Mouse (Mus musculus) liver, embryonic 15.5 days (tissue): ENCODE measurements around the gene 1110008P14Rik. TPM values are rescaled to one million over a fixed set of nuclear protein-coding genes. Genes with fewer than 3 reads are reported as not detected.

Source experiments
- ATAC-seq: fragments of 200-750 bp; cut with Nextera tagmentation; 2 replicates; pipeline ENCODE4 v1.8.0; 2017; ENCODE audit warnings: moderate number of reproducible peaks, mild to moderate bottlenecking, moderate library complexity; ENCODE audit not compliant: insufficient read depth
- H3K27ac ChIP-seq: fragments of 300-500 bp; sonication (generic); replicated peaks from 2 replicates; pipeline ENCODE4 v1.5.1; 2015; ENCODE audit warnings: mild to moderate bottlenecking, inconsistent platforms
- H3K27me3 ChIP-seq: fragments of 300-500 bp; sonication (generic); 2 replicates; pipeline ENCODE4 v1.6.1; 2015; ENCODE audit warnings: mild to moderate bottlenecking, inconsistent platforms
- H3K36me3 ChIP-seq: fragments of 300-500 bp; sonication (generic); replicated peaks from 2 replicates; pipeline ENCODE4 v1.6.1; 2015; ENCODE audit warnings: moderate library complexity, mild to moderate bottlenecking, inconsistent platforms
- H3K4me1 ChIP-seq: fragments of 300-500 bp; sonication (generic); replicated peaks from 2 replicates; pipeline ENCODE4 v1.6.1; 2015; ENCODE audit warnings: inconsistent platforms
- H3K4me2 ChIP-seq: fragments of 300-500 bp; sonication (generic); 2 replicates; pipeline ENCODE4 v1.6.1; 2015; ENCODE audit warnings: moderate library complexity, mild to moderate bottlenecking, inconsistent platforms
- H3K4me3 ChIP-seq: fragments of 300-500 bp; sonication (generic); replicated peaks from 2 replicates; pipeline ENCODE4 v1.5.1; 2015; ENCODE audit warnings: mild to moderate bottlenecking, inconsistent platforms
- H3K9ac ChIP-seq: fragments of 300-500 bp; sonication (generic); 2 replicates; pipeline ENCODE4 v1.6.1; 2015; ENCODE audit warnings: moderate library complexity, mild to moderate bottlenecking, inconsistent platforms
- H3K9me3 ChIP-seq: fragments of 300-500 bp; sonication (generic); replicated peaks from 2 replicates; pipeline ENCODE4 v1.6.1; 2016; ENCODE audit warnings: inconsistent platforms
- WGBS: fragments of 180-500 bp; shearing (Covaris S2); methylation state at CpG from one replicate; pipeline ENCODE4 v1.1.7; 2015; ENCODE audit warnings: mixed read lengths; ENCODE audit not compliant: insufficient replicate concordance; 5-methylcytosine and 5-hydroxymethylcytosine counted together
- polyA plus RNA-seq: library from polyadenylated mRNA; unstranded; fragments of >200 nt; fragmentation: Nextera tagmentation; extraction: Ambion mirVana; gene quantifications from 2 replicates; pipeline ENCODE4 v1.2.1, GENCODE M21; 2015

The 1110008P14Rik gene
- polyA plus RNA-seq, 1 experiment from 2014 or later = 29.0 TPM

- no peak for ATAC-seq
- peak within 1 kb of the TSS; percentile 90 for H3K4me2 ChIP-seq
- no peaks in the 10 kb centered on the region for H3K9me3 ChIP-seq
- WGBS = 1% methylated on average over 48 of the region's 52 CpGs
- no peaks in the 10 kb centered on the region for H3K36me3 ChIP-seq
- H3K4me3 ChIP-seq = peak within 1 kb of the TSS; percentile 55
- 0 out of 2 replicates have a peak within 1 kb of the TSS, but pooled peaks have one; percentile 46 for H3K9ac ChIP-seq
- peaks cover 65% of the 10 kb centered on the region for H3K27me3 ChIP-seq
- H3K4me1 ChIP-seq = peaks cover 32% of the 10 kb centered on the region
- no peak within 1 kb of the TSS for H3K27ac ChIP-seq
Measured at GRCm38 (mm10) chr2:32352151-32353006, 29.4 kb downstream of the 1110008P14Rik start, which contains the start of gene Ciz1. Ciz1 (plus strand) TSS chr2:32352327.

- Histone ChIP-seq H3K4me1 (peaks cover 32% of the 10 kb centered on the region), H3K9ac (no peak overlapping the region), H3K9me3 (no peaks in the 10 kb centered on the region), H3K4me3 (no peak overlapping the region), H3K36me3 (no peaks in the 10 kb centered on the region), H3K4me2 (no peak overlapping the region), H3K27ac (no peak overlapping the region), H3K27me3 (peaks cover 65% of the 10 kb centered on the region)
- WGBS = 35% methylated on average over 9 of the region's 9 CpGs
- ATAC-seq = no peak; the same call in 1 of the 2 replicates
Measured at GRCm38 (mm10) chr2:32351471-32351961, 30.2 kb downstream of the 1110008P14Rik start.

- Histone ChIP-seq H3K4me1 (peaks cover 30% of the 10 kb centered on the region), H3K9ac (no peak overlapping the region), H3K4me3 (no peak overlapping the region), H3K27me3 (peaks cover 61% of the 10 kb centered on the region), H3K4me2 (no peak overlapping the region), H3K27ac (no peak overlapping the region), H3K9me3 (no peaks in the 10 kb centered on the region), H3K36me3 (no peaks in the 10 kb centered on the region)
- ATAC-seq = no peak
- WGBS = 40% methylated on average over 13 of the region's 13 CpGs
Measured at GRCm38 (mm10) chr2:32350471-32351051, 31.2 kb downstream of the 1110008P14Rik start.

DNA sequence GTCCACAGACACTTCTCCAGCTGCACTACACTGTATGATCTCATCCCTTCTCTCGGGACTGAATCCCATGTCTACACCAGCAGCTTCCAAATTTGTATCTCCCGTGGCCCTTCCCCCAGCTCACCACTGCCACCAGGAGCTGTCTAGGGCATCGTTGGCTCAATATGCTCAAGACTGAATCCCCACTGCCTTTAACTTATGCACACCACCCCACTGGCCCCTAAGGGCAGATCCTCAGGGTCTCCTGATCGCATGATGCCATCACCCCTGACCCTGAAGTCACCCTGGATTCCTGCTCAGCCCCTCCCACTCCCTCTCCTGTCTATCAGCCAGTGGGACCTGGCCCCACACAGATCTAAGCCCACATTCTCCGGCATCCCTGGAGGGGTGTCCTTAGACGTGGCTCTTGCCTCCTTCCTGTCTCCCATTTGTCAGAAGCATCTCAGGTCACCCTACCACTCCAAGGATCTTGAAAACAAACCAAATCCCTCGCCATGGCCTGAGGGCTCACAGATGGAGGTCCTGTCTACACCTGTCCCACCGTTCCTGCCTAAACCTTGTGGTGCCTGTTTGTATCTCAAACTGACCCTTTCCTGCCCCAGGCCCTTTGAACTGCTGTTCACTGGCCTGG is 32.0 kb downstream of the 1110008P14Rik start:
- H3K36me3 ChIP-seq = no peaks in the 10 kb centered on the region
- 51% methylated on average over 8 of the region's 8 CpGs for WGBS
- peaks cover 61% of the 10 kb centered on the region for H3K27me3 ChIP-seq
- no peak overlapping the region for H3K4me3 ChIP-seq
- no peak overlapping the region for H3K4me2 ChIP-seq
- no peak overlapping the region for H3K27ac ChIP-seq
- H3K9ac ChIP-seq = no peak overlapping the region
- ATAC-seq = no peak
- H3K9me3 ChIP-seq = no peaks in the 10 kb centered on the region
- H3K4me1 ChIP-seq = peaks cover 29% of the 10 kb centered on the region

GRCm38 (mm10) chr2:32348311-32348710 is 33.4 kb downstream of the 1110008P14Rik start:
- Histone ChIP-seq H3K4me2 (no peak overlapping the region), H3K27me3 (peaks cover 62% of the 10 kb centered on the region), H3K36me3 (no peaks in the 10 kb centered on the region), H3K27ac (no peak overlapping the region), H3K9ac (no peak overlapping the region), H3K4me1 (peaks cover 15% of the 10 kb centered on the region), H3K4me3 (no peak overlapping the region), H3K9me3 (no peaks in the 10 kb centered on the region)
- WGBS = 66% methylated on average over 11 of the region's 11 CpGs
- no peak for ATAC-seq

DNA sequence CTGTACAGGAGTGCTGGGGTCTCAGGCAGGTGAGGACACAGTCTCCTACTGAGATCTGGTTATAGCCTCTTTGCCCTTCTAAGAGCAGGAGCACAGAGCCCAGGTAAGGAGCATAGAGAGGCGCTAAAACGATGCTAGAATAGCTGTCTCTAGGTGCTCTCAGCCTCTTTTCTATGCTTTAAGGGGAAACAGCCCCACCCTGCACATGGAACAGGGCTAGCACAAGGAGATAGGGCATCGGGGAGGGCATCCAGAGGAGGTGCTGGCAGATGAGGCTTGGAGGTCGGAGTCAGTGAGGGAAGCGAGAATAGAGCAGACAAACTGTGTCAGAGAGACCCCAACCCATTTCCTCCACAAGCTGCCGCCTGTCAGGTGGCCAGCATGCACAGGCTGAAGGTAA is 34.7 kb downstream of the 1110008P14Rik start:
- no peak overlapping the region for H3K4me2 ChIP-seq
- H3K9me3 ChIP-seq = no peaks in the 10 kb centered on the region
- H3K36me3 ChIP-seq = no peaks in the 10 kb centered on the region
- no peak for ATAC-seq
- no peak overlapping the region for H3K27ac ChIP-seq
- H3K4me1 ChIP-seq = peaks cover 3% of the 10 kb centered on the region; the same call in 1 of the 2 replicates
- 48% methylated on average over 6 of the region's 6 CpGs for WGBS
- no peak overlapping the region for H3K4me3 ChIP-seq
- H3K27me3 ChIP-seq = peaks cover 49% of the 10 kb centered on the region
- no peak overlapping the region for H3K9ac ChIP-seq

- H3K4me3 ChIP-seq = no peak overlapping the region
- no peak overlapping the region for H3K27ac ChIP-seq
- H3K4me2 ChIP-seq = no peak overlapping the region
- ATAC-seq = no peak
- H3K27me3 ChIP-seq = peaks cover 40% of the 10 kb centered on the region
- no peaks in the 10 kb centered on the region for H3K9me3 ChIP-seq
- no peaks in the 10 kb centered on the region for H3K4me1 ChIP-seq
- H3K36me3 ChIP-seq = no peaks in the 10 kb centered on the region
- WGBS = 65% methylated on average over 14 of the region's 14 CpGs
- no peak overlapping the region for H3K9ac ChIP-seq
Measured at GRCm38 (mm10) chr2:32344598-32345321, 37.0 kb downstream of the 1110008P14Rik start.

DNA sequence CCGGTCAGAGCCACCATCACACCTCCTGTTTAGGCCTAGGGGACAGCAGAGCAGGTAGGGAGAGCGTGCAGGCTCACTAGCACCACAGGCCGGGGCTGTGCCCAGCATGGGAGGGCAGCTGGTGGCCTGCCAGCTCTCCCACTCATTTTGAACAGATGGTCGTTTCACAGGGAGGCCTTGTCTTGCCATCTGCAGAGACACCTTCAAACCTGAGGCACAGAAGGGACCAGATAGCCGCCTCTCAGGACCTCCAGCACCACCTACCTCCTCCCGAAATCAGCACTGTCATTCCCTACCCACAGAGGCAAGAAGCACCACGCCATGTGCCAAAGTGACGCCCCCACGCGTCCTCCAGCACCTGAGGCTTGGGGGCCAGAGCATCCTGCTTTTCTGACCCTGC is 37.7 kb downstream of the 1110008P14Rik start:
- WGBS = 60% methylated on average over 10 of the region's 10 CpGs

GRCm38 (mm10) chr2:32343351-32343671 is 38.4 kb downstream of the 1110008P14Rik start:
- H3K9me3 ChIP-seq = no peaks in the 10 kb centered on the region
- 67% methylated on average over 2 of the region's 2 CpGs for WGBS
- H3K9ac ChIP-seq = no peak overlapping the region
- H3K27me3 ChIP-seq = peaks cover 26% of the 10 kb centered on the region; the same call in 1 of the 2 replicates
- H3K4me1 ChIP-seq = no peaks in the 10 kb centered on the region
- no peak overlapping the region for H3K27ac ChIP-seq
- H3K4me3 ChIP-seq = no peak overlapping the region
- no peaks in the 10 kb centered on the region for H3K36me3 ChIP-seq
- H3K4me2 ChIP-seq = no peak overlapping the region
- no peak for ATAC-seq

More for the DNA sequence above, 37.7 kb downstream of the 1110008P14Rik start:
- no peaks in the 10 kb centered on the region for H3K4me1 ChIP-seq
- H3K27ac ChIP-seq = no peak overlapping the region
- H3K36me3 ChIP-seq = no peaks in the 10 kb centered on the region
- H3K9me3 ChIP-seq = no peaks in the 10 kb centered on the region
- H3K27me3 ChIP-seq = peaks cover 33% of the 10 kb centered on the region; the same call in 1 of the 2 replicates
- no peak overlapping the region for H3K9ac ChIP-seq
- no peak overlapping the region for H3K4me3 ChIP-seq
- no peak overlapping the region for H3K4me2 ChIP-seq
- ATAC-seq = no peak

GRCm38 (mm10) chr2:32342539-32343350 is 39.0 kb downstream of the 1110008P14Rik start:
- no peak for ATAC-seq
- Histone ChIP-seq H3K9ac (no peak overlapping the region), H3K36me3 (no peaks in the 10 kb centered on the region), H3K4me3 (no peak overlapping the region), H3K9me3 (no peaks in the 10 kb centered on the region), H3K27ac (no peak overlapping the region), H3K27me3 (peaks cover 23% of the 10 kb centered on the region; the same call in 1 of the 2 replicates), H3K4me2 (no peak overlapping the region), H3K4me1 (no peaks in the 10 kb centered on the region)
- 57% methylated on average over 6 of the region's 6 CpGs for WGBS
